Mouse (Mus musculus) left cerebral cortex, postnatal 4 days (tissue): ENCODE results near the gene Uqcrq. TPM values are rescaled to one million over a fixed set of nuclear protein-coding genes. Genes with fewer than 3 reads are reported as not detected.
A peak's percentile ranks its signal among the peaks of the same experiment; 100 is the strongest.

Experiments used
- DNase-seq: peaks from one replicate; pipeline ENCODE4 v3.0.0-alpha.2; 2022
- intact Hi-C: fragments of 180-260 bp; cut with DNase I; formaldehyde crosslinking; loops from one replicate; pipeline ENCODE4 v1.15.1; 2025
- total RNA-seq, 2 experiments: library from RNA; stranded (reverse); gene quantifications; 2 replicates each; pipeline ENCODE4 v1.2.3; 2021

The Uqcrq gene
- total RNA-seq: 100 to 1,000 TPM; 367 to 399 TPM

DNA sequence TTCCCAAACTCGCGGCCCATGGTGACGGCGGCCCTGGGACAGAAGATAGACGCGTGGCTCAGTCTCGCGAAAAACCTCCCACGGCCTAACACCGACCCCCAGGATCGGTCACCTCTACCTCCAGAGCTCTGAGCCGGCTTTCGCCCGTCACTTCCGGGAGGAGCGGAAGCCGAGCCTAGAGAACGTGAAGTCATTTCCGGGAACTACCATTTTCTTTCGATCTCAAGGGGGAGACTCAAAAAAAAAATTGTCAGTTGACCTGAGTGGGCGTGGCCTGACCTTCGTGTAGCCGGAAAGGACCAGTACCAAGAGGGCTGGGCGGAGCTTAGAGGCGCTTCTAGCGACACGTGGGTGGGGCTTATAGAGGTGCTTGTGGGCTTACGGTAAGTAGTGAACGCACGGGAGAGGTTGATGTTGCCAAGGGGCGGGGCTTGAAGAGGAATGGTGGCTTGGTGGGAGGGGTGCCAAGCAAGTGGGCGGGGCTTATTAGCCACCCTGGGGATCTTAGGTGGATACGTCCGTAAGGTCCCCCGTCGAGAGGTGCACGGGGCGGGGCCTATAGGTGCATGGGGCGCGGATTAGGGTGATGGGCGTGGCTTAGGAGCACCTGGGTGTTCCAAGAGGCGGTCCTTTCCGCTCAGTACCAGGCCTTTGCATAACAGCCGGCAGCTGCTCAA, at the start of gene Uqcrq, which contains the start of gene Gdf9:
TSS of gene Uqcrq (minus strand) at position 162 of the 677 bp plus-strand sequence.
TSS of gene Gdf9 (plus strand) at position 354 of the 677 bp plus-strand sequence.
- intact Hi-C loops: no loop called here
- peak; percentile 99 for DNase-seq

DNA sequence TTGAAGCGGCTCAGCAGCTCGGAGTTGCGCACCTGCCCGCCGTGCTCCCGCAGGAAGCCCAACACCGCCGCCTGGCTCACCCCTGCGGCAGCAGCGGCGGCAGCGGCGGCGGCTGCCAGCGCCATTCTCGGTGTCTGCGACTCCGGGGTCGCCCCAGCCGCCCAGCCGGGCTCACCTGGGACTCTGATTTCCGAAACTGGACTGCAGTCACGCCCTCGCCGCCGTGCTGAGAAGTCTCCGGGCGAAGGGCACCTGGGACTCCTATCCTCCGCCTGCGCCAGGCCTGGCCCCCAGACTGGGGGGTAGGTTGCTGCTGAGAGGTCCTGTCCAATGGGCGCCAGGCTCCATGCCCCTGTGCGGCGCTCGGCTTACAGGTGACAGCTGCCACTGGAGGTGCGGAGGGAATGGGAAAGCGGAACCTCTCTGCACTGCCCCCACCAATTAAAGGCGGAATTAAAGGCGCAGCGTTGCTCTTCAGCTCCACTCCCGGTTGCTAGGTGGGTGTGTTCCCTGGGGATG, 49.2 kb upstream of the Uqcrq start, which contains the start of the genes Gm9945 and Sowaha:
TSS of gene Gm9945 (plus strand) at position 384 of the 519 bp plus-strand sequence.
TSS of gene Sowaha (minus strand) at position 492 of the 519 bp plus-strand sequence.
- intact Hi-C loops: no loop called here
- DNase-seq: peak; percentile 23

DNA sequence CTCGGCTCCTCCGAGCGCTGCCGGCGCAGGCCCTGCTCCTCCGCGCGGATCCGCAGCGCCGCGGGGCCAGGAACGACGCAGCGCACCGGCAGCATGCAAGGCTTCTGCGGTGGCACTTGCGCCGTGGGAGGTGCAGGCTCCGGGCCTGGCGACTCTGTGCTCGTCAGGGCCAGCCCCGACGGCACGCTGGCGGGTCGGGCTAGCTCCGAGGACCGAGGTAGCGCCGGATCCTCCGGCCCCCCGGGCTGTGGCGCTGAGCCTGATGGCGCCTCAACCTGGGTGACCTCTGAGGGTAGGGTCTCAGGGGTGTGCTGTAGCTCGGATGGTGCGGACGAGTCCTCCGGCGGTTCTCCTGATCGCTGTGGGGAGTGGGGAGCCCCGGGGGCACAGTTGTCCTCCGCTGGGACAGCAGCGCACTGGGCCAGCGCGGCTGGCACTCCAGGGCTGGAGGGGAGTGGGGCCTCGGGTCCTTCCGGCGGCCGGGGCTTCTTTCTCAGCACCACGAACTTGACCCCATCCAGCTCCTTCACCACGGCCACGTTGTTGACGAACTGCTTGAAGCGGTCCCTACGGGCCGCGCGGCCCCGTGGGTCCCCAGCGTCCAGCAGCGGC, 48.6 kb upstream of the Uqcrq start:
- intact Hi-C loops: no loop called here

GRCm38 (mm10) chr11:53478383-53479170, 47.9 kb upstream of the Uqcrq start:
- intact Hi-C loops: no loop called here
- no peak for DNase-seq

More for the DNA sequence above, 48.6 kb upstream of the Uqcrq start:
- no peak for DNase-seq

GRCm38 (mm10) chr11:53477833-53478232, 47.2 kb upstream of the Uqcrq start:
- no peak for DNase-seq
- intact Hi-C loops: no loop called here

DNA sequence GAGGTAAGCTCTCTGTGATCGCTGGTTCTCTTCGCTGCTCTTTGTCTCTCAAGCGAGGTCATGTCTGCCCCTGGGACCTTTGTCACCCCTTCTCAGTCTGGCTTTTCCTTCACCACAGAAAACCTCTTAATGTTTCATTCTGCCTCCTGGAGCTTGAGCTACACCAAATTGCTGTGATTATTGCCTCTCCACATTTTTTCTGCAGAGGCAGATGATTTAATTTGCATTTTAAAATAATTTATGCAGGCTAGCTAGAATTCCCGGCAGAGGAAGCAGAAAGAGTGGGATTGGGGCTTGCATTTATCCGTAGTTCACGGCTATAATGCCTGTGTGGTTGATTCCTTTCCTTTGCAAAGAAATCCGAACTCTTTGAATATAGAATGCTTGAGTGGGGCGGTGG, 45.0 kb upstream of the Uqcrq start:
- intact Hi-C loops: no loop called here
- DNase-seq: no peak

DNA sequence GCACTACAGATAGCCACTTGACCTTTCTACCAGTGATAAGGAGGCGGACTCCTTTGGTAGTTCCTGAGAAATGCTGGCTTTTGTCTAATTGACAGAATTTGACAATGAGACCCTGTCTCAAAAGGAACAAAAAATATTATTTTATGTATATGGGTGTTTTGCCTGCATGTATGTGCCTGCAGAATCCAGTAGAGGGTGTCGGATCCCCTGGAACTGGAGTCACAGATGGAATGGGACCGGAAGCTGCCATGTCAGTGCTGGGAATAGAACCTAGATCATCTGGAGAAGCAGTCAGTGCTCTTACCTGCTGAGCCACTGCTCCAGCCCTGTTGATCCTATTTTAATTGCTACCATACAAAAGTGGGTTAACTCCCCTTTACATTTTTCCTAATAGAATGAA, 42.1 kb upstream of the Uqcrq start:
- DNase-seq: no peak

GRCm38 (mm10) chr11:53469968-53470695, 39.5 kb upstream of the Uqcrq start, which contains the start of gene Gm9837:
TSS of gene Gm9837 (minus strand) at chr11:53470479.
- intact Hi-C loops: loop anchor here (5.0 kb wide), 2 partner anchors 97 to 117 kb away; partner anchors contain the start of gene Kif3a
- DNase-seq: peak; percentile 95

More for the DNA sequence above, 42.1 kb upstream of the Uqcrq start:
- intact Hi-C loops: loop anchor here (5.0 kb wide), 1 partner anchor 115 kb away; no protein-coding TSS in a partner anchor

- intact Hi-C loops: loop anchor here (5.0 kb wide), 1 partner anchor 98 kb away; the partner anchor contains the start of gene Kif3a
- no peak for DNase-seq
These were observed 38.8 kb upstream of the Uqcrq start for GRCm38 (mm10) chr11:53469294-53469967.

GRCm38 (mm10) chr11:53466231-53466971, 35.8 kb upstream of the Uqcrq start:
- intact Hi-C loops: loop anchor here (5.0 kb wide), 1 partner anchor 101 kb away; the partner anchor contains the start of gene Kif3a

DNA sequence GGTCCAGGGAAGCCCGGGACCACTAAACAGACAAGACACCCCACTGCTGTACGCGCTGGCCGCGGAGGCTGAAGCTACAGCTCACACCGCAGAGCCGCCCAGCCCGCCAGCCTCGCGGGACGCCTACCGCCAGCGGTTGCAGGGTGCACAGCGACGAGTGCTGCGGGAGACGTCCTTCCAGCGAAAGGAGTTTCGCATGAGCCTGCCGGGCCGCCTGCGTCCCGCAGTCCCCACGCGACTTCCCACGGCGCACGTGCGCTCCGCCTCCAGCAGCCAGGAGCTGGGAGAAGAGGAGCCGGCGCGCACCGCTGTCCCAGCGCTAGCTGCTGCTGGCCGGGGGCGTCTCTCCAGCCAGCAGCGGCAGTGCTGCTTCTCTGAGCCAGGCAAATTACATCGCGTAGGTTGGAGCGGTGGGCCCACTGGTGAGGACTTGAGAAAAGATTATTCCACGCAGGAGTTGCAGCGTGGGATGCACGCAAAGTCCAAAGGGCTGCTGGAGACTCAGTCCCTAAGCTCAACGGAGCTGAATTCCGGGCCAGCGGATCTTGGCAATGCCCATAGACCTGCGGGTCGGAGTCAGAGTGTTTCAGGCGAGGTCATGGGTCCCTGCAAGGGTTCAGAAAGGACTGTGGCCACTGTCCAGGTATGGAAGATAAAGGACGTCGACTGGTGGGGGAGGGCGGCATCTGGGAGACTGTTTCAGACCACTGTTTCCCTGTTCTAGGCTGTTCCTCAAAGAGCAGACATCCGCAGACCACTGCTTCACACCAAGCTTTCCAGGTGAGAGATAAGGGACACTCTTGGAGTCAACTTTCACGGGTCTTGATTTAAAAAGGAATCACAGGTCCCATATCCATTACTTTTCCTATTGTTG, 33.2 kb upstream of the Uqcrq start:
- intact Hi-C loops: no loop called here

More at GRCm38 (mm10) chr11:53466231-53466971, 35.8 kb upstream of the Uqcrq start:
- DNase-seq: peak; percentile 85

DNA sequence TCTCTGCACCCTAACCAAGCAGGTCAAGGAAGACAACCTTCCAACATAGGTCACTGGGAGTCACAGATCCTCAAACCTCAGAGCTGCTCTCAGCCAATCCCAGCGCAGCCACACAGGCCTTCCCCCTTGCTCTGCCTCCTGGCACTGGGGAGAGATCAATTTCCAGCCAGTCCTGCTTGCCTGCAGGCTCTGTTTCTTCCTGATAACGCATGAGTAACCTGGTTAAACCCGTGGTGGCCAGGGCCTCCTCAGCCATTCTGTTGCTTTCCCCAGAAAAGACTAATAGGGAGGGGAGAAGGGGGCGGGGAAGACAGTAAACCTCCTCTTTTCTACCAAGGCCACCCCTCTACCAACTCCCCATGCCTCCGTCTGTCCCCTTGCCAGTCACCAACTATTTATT, 31.1 kb upstream of the Uqcrq start:
- intact Hi-C loops: no loop called here
- DNase-seq: no peak

More for the DNA sequence above, 33.2 kb upstream of the Uqcrq start:
- no peak for DNase-seq

DNA sequence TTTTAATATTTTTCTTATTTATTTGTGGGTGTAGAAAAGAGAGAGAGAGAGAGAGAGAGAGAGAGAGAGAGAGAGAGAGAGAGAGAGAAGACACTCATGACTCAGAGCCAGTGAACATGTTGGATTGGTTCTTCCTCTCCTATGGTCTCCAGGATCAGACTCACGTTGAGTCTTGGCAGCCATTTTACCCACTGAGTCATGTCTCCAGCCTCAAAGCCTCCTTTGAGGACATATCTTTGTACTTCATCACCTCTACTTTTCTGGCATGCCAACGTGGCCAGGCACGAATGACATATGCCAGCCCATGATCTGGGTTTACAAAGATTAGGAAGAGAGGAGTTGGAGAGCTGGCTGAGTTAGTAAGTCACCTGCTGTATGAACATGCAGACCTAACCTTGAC, 29.6 kb upstream of the Uqcrq start:
- intact Hi-C loops: no loop called here
- no peak for DNase-seq

GRCm38 (mm10) chr11:53458996-53459395, 28.4 kb upstream of the Uqcrq start:
- DNase-seq: no peak
- intact Hi-C loops: no loop called here

- intact Hi-C loops: no loop called here
- DNase-seq: no peak
These were observed 26.8 kb upstream of the Uqcrq start for GRCm38 (mm10) chr11:53457372-53457954.

GRCm38 (mm10) chr11:53456474-53457371, 26.1 kb upstream of the Uqcrq start, which contains the start of the genes Gm10447 and Shroom1:
TSS of gene Gm10447 (minus strand) at chr11:53457110.
TSS of gene Shroom1 (plus strand) at chr11:53457205.
- intact Hi-C loops: no loop called here

More at GRCm38 (mm10) chr11:53456474-53457371, 26.1 kb upstream of the Uqcrq start, which contains the start of the genes Gm10447 and Shroom1:
- DNase-seq: no peak
